Mouse (Mus musculus): ENCODE measurements at regions not wholly inside any gene's neighbourhood (a gene's known extent, or its start where the extent isn't known, plus 50 kb on each side); places are given as distances from the start of the nearest gene placed in this dataset.

- TF ChIP-seq CTCF (IDR thresholded peaks at IDR 0.05; ENCODE audit: low read depth) (no peak), EP300 (IDR thresholded peaks at IDR 0.05; ENCODE audit: low read depth) (no peak)
These were observed 154.0 kb downstream of the Enc1 start for GRCm38 (mm10) chr13:97394756-97395454.

Measured in liver, embryonic 14.5 days (tissue).